Mouse (Mus musculus): ENCODE measurements around the gene Trmt1. TPM values are rescaled to one million over a fixed set of nuclear protein-coding genes. Genes with fewer than 3 reads are reported as not detected.

Trmt1 gene
- polyA plus RNA-seq, 1 experiment, result 145 TPM

DNA sequence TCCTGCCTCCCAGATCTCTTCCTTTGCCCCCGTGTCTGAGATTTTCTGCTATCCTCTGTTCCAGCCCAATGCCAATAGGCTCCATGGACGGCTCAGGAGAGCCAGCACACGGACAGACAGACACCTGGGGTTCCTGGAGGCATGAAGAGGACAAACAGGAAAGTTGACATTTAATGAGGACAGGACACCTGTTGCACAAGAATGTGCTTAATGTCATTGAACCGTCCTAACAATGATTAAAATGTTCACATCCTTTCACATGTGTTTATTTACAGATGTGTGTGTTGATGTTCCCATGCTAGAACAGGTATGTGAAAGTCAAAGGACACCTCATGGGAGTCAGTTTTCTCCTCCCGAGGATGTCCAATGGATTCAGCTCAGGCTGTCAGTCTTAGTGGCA lies 43.1 kb upstream of the Trmt1 start:
- TF ChIP-seq POLR2A (IDR thresholded peaks at IDR 0.05; ENCODE audit: extremely low read depth, insufficient read depth, low read length) (no peak), CTCF (IDR thresholded peaks at IDR 0.05; ENCODE audit: extremely low read depth, insufficient read depth, low read length) (no peak)
- no peak overlapping the region for H3K4me3 ChIP-seq (ENCODE audit: insufficient read depth, low read length)
- H3K4me1 ChIP-seq (ENCODE audit: control insufficient read depth, insufficient read depth, low read length), result no peaks in the 10 kb centered on the region; the same call in none of the 2 replicates
- H3K27ac ChIP-seq (ENCODE audit: insufficient read depth, low read length), result no peak overlapping the region

DNA sequence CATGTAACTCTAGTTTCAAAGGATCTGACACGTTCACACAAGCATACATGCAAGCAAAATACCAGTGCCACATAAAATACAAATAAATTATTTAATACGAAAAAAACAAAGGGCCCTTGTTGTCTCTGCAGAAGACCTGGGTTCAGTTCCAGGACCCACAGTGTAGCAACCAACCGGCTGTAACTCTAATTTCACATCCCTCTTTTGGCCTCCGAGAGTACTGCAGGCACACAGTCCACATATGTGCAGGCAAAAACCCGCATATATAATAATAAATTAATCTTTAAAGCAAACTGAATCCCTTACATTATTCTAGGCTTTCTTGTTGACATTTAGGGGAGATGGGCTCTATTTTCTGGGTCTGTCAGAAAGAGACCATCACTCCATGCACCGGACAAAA lies 39.3 kb upstream of the Trmt1 start:
- no peak overlapping the region for H3K27ac ChIP-seq (ENCODE audit: insufficient read depth, low read length)
- no peak for TF ChIP-seq POLR2A (IDR thresholded peaks at IDR 0.05; ENCODE audit: extremely low read depth, insufficient read depth, low read length)
- no peak for TF ChIP-seq CTCF (IDR thresholded peaks at IDR 0.05; ENCODE audit: extremely low read depth, insufficient read depth, low read length)
- H3K4me1 ChIP-seq (ENCODE audit: control insufficient read depth, insufficient read depth, low read length), result no peaks in the 10 kb centered on the region; the same call in 1 of the 2 replicates
- no peak overlapping the region for H3K4me3 ChIP-seq (ENCODE audit: insufficient read depth, low read length)

DNA sequence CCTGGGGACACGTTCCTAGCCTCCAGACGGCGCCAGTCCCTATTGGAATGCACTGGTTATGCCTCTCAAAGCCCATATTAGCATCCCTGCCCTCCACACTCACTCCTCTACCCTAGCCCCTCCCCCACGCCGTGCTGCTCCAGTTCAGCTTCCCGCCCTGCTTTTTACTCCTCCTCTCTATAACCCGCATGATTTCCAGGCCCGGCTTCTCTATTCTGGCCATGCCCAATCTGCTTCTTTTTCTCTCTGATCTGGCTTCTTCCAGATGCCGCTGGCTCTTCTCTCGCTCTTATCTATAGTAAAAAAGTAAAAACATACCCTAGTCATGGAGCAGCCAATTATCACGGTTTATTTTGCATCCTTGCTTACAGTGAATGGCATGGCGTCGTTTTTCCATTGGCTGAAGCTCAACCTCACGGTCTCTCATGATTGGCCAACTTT lies 38.6 kb upstream of the Trmt1 start:
- Histone ChIP-seq H3K4me3 (ENCODE audit: insufficient read depth, low read length) (no peak overlapping the region), H3K27ac (ENCODE audit: insufficient read depth, low read length) (no peak overlapping the region), H3K4me1 (ENCODE audit: control insufficient read depth, insufficient read depth, low read length) (no peaks in the 10 kb centered on the region; the same call in 1 of the 2 replicates)
- TF ChIP-seq CTCF (IDR thresholded peaks at IDR 0.05; ENCODE audit: extremely low read depth, insufficient read depth, low read length) (no peak), POLR2A (IDR thresholded peaks at IDR 0.05; ENCODE audit: extremely low read depth, insufficient read depth, low read length) (no peak)

DNA sequence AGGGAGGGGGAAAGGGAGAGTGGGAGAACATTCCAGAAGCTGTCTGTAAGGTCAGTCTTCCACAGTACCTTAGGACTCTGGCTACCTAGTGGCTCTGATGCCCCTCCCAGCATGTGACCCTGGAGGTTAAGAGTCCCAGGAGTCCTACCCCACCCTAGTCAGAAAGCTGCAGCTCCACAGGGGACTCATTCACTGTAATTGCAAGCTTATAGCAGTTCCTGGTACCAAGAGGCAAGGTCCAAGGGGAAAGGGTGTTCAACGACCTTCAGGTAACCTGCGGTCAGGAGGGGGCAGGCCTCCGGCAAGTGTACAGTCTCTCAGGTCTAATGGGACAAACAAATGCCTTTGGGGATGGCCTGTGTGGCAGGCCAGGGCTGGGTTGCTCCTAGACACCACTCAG lies 35.9 kb upstream of the Trmt1 start:
- TF ChIP-seq POLR2A (IDR thresholded peaks at IDR 0.05; ENCODE audit: extremely low read depth, insufficient read depth, low read length) (no peak), CTCF (IDR thresholded peaks at IDR 0.05; ENCODE audit: extremely low read depth, insufficient read depth, low read length) (no peak)
- no peaks in the 10 kb centered on the region; the same call in 1 of the 2 replicates for H3K4me1 ChIP-seq (ENCODE audit: control insufficient read depth, insufficient read depth, low read length)
- no peak overlapping the region for H3K4me3 ChIP-seq (ENCODE audit: insufficient read depth, low read length)
- H3K27ac ChIP-seq (ENCODE audit: insufficient read depth, low read length), result no peak overlapping the region

DNA sequence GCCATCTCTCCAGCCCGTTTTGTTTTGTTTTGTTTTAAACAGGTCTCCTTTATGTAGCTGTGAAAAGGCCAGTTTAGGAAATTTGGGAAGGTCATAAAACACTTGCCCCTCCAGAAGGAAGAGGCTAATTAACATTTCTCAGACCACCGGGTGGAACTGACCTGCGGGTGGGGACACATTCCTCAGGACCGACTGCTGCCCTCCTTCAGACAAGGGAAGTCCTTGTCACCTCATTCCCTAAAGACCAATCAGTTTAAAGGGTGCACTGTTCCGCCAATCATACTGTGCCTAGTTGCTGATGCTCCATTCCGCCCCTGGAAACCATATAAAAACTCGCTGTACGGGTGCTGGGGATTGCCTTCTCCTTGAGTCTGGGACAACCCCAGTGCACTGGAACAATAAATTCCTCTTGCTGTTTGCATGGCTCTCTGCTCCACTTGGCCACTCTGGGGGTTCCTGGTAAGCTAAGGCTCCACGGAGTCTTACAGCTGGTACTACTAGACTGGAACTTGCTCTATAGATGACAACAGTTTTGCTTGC lies 32.9 kb upstream of the Trmt1 start:
- Histone ChIP-seq H3K4me1 (ENCODE audit: control insufficient read depth, insufficient read depth, low read length) (no peaks in the 10 kb centered on the region), H3K27ac (ENCODE audit: insufficient read depth, low read length) (no peak overlapping the region), H3K4me3 (ENCODE audit: insufficient read depth, low read length) (no peak overlapping the region)
- TF ChIP-seq POLR2A (IDR thresholded peaks at IDR 0.05; ENCODE audit: extremely low read depth, insufficient read depth, low read length) (no peak), CTCF (IDR thresholded peaks at IDR 0.05; ENCODE audit: extremely low read depth, insufficient read depth, low read length) (no peak)

DNA sequence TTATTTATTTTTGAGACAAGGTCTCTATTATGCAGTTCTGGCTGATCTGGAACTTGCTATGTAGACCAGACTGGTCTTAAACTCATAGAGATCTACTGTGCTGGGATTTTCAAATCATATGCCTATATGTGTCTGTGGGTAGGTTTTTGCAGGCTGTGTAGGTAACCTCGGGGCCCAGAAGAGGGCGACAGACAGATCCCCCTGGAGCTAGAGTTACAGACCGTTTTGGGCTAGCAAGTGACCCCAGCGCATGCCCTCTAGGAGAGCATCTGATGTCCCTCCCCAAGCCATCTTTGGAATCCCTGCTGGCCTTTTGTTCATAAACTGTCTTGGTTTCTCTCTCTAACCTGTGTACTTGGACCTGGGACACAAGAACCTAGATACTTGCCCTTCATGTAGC lies 31.5 kb upstream of the Trmt1 start:
- H3K4me1 ChIP-seq (ENCODE audit: control insufficient read depth, insufficient read depth, low read length), result no peaks in the 10 kb centered on the region
- no peak overlapping the region for H3K27ac ChIP-seq (ENCODE audit: insufficient read depth, low read length)
- no peak for TF ChIP-seq POLR2A (IDR thresholded peaks at IDR 0.05; ENCODE audit: extremely low read depth, insufficient read depth, low read length)
- no peak for TF ChIP-seq CTCF (IDR thresholded peaks at IDR 0.05; ENCODE audit: extremely low read depth, insufficient read depth, low read length)
- no peak overlapping the region for H3K4me3 ChIP-seq (ENCODE audit: insufficient read depth, low read length)

DNA sequence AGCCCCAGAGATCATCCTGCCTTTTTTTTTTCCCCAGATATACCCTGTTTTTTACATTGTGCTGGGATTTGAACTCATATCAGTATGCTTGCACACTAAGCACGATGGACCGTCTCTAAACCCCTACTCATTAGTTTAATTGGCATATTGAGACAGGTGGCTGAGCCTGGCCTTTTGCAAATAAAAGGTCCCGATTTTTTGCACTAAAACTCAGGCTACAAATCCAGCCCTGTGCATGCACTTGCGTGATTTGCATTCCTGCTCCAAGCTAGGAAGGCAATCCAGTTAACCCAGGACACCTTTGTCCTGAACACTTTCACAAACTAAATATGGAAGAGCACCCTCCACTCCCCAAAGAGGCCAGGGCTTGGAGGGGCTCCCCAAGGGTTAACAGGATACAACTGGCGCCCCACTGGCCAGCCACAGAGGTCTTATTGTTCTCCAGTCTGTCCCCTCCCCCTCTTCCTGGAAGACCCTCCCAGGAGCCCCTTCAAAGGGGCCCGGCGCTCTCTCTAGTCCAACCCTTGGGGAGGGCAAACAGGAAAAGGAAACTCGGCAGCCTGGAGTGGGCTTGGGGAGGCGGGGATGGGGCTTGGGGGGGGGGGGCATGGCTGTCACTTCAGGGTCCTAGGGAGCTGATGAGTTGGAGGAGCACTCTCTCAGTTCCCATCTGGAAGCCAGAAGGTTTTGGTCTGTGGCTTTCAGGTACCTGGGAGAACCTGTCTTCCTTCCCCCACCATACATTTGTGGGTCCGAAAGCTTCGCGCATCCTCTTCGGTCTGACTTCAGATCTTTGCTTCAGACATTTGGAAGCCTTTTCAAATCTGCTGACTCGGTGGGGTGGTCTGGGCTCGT lies 30.5 kb upstream of the Trmt1 start:
- no peaks in the 10 kb centered on the region for H3K4me1 ChIP-seq (ENCODE audit: control insufficient read depth, insufficient read depth, low read length)
- TF ChIP-seq CTCF (IDR thresholded peaks at IDR 0.05; ENCODE audit: extremely low read depth, insufficient read depth, low read length) (no peak), POLR2A (IDR thresholded peaks at IDR 0.05; ENCODE audit: extremely low read depth, insufficient read depth, low read length) (no peak)
- H3K27ac ChIP-seq (ENCODE audit: insufficient read depth, low read length), result peak overlapping the region; percentile 87
- H3K4me3 ChIP-seq (ENCODE audit: insufficient read depth, low read length), result 0 out of 2 replicates have a peak overlapping the region, but pooled peaks have one; percentile 13

DNA sequence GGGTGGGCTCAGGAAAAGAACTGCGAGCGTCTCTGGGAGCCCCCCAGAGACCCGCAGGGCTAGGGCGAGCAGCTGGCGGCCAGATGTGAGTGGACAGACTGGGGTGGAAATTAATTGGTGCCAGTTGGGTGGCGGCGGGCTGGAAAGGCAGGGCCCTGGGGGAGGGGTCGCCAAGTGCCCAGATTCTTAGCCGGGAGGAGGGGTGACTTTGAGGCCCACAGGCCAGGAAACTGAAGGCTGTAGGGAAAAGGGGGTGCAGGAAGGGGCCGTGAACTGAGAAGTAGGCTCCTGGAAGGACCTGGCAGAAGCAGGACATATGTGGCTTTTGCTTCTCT lies 29.9 kb upstream of the Trmt1 start:
- no peak for TF ChIP-seq POLR2A (IDR thresholded peaks at IDR 0.05; ENCODE audit: extremely low read depth, insufficient read depth, low read length)
- TF ChIP-seq CTCF (IDR thresholded peaks at IDR 0.05; ENCODE audit: extremely low read depth, insufficient read depth, low read length), result no peak
- peak overlapping the region; percentile 24; the same call in 1 of the 2 replicates for H3K4me3 ChIP-seq (ENCODE audit: insufficient read depth, low read length)
- no peaks in the 10 kb centered on the region for H3K4me1 ChIP-seq (ENCODE audit: control insufficient read depth, insufficient read depth, low read length)
- peak overlapping the region; percentile 87 for H3K27ac ChIP-seq (ENCODE audit: insufficient read depth, low read length)

DNA sequence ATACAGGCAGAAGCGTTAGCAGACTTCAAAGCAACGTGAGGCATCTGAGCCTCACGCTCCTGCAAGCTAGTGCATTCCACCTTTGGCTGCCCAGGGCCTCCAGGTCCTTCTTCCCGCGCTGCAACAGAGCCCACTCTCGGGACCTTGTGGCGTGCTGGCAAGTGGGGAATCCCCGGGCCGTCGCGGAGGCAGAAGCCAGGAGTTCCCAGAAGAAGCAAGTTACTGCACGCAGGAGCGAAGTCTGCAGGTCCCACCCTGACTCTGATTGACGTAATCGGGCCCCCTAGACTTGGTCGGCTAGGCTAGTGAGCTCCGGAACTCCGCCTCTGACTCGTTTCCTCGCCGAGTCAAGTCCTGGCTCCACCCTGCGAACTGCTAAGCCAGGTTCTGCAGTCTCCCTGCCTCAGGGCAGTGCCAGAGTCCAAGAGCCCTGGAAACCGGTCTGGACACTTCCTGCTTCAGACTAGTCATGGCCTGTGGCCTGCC lies 29.4 kb upstream of the Trmt1 start:
- no peaks in the 10 kb centered on the region for H3K4me1 ChIP-seq (ENCODE audit: control insufficient read depth, insufficient read depth, low read length)
- no peak for TF ChIP-seq CTCF (IDR thresholded peaks at IDR 0.05; ENCODE audit: extremely low read depth, insufficient read depth, low read length)
- 0 out of 2 replicates have a peak, but pooled peaks have one; percentile 36 for TF ChIP-seq POLR2A (IDR thresholded peaks at IDR 0.05; ENCODE audit: extremely low read depth, insufficient read depth, low read length)
- H3K4me3 ChIP-seq (ENCODE audit: insufficient read depth, low read length), result peak overlapping the region; percentile 24; the same call in 1 of the 2 replicates
- peak overlapping the region; percentile 87 for H3K27ac ChIP-seq (ENCODE audit: insufficient read depth, low read length)
